Mouse (Mus musculus) layer of hippocampus, postnatal 10 days (tissue): ENCODE results near the gene Alox5ap. TPM values are rescaled to one million over a fixed set of nuclear protein-coding genes. Genes with fewer than 3 reads are reported as not detected.

ENCODE experiments used
- microRNA-seq, 2 experiments: library from miRNA; unstranded; fragments of <30 nt; microRNA quantifications; one replicate each; pipeline ENCODE4 v1.2.0; 2021
- total RNA-seq, 2 experiments: library from RNA; stranded (reverse); gene quantifications; 2 replicates each; pipeline ENCODE4 v1.2.3; 2021

The Alox5ap gene
- total RNA-seq, 2 experiments from 2014 or later: 7.9 to 9.6 TPM

Small RNAs within 50 kb of the gene (microRNA-seq; reads per million reads assigned to microRNA genes)
- gene Gm24105: 0 reads per million in 2 experiments

Other genes with a start within 250 kb of the Alox5ap start
- gene Uspl1, start 80.4 kb upstream of the Alox5ap start, total RNA-seq: 10 to 100 TPM; 45.4 to 45.9 TPM
- gene Hmgb1, start 80.3 kb upstream of the Alox5ap start, total RNA-seq: 100 to 1,000 TPM; 209 to 222 TPM
- 1 to 10 TPM in 1 of 2 experiments, under 1 TPM in 1; 0.78 to 1.3 TPM for gene Medag, start 147.0 kb downstream of the Alox5ap start, total RNA-seq
- under 1 TPM; 0.50 to 0.69 TPM for gene Tex26, start 174.9 kb downstream of the Alox5ap start, total RNA-seq